Mouse (Mus musculus) B cell, adult (primary cell): ENCODE results near the gene Olfr279. TPM values are rescaled to one million over a fixed set of nuclear protein-coding genes. Genes with fewer than 3 reads are reported as not detected.

Experiments used
- total RNA-seq: library from RNA; stranded (reverse); gene quantifications from 4 replicates; pipeline ENCODE4 v1.2.4, GENCODE M21; 2023; ENCODE audit not compliant: inconsistent age

The Olfr279 gene
- not detected in 4 replicates for total RNA-seq

GRCm38 (mm10) chr15:98492102-98492501, at the start of gene Olfr279:
TSS of gene Olfr279 (plus strand) at chr15:98492402.

GRCm38 (mm10) chr15:98452288-98452687, 39.9 kb upstream of the Olfr279 start, which contains the start of gene Olfr281:
TSS of gene Olfr281 (plus strand) at chr15:98452588.

GRCm38 (mm10) chr15:98469596-98469995, 22.6 kb upstream of the Olfr279 start, which contains the start of gene OR5BS1P:
TSS of gene OR5BS1P (plus strand) at chr15:98469896.

GRCm38 (mm10) chr15:98482701-98483100, 9.5 kb upstream of the Olfr279 start, which contains the start of gene Lalba:
TSS of gene Lalba (minus strand) at chr15:98482721.

GRCm38 (mm10) chr15:98533881-98534627, 41.9 kb downstream of the Olfr279 start, which contains the start of gene Kansl2:
TSS of gene Kansl2 (minus strand) at chr15:98534264.

Other genes with a start within 250 kb of the Olfr279 start
- gene H1fnt, start 235.1 kb upstream of the Olfr279 start, total RNA-seq = not detected in 4 replicates
- gene Zfp641, start 196.2 kb upstream of the Olfr279 start, total RNA-seq = not detected in 4 replicates
- gene Olfr285, start 175.0 kb upstream of the Olfr279 start, total RNA-seq = not detected in 4 replicates
- gene Olfr284, start 151.4 kb upstream of the Olfr279 start, total RNA-seq = not detected in 4 replicates
- gene Olfr283, start 111.5 kb upstream of the Olfr279 start, total RNA-seq = not detected in 4 replicates
- gene Olfr282, start 61.2 kb upstream of the Olfr279 start, total RNA-seq = not detected in 4 replicates
- gene Olfr281, start 39.8 kb upstream of the Olfr279 start, total RNA-seq = not detected in 4 replicates
- not detected in 4 replicates for gene OR5BS1P, start 22.5 kb upstream of the Olfr279 start, total RNA-seq
- 0.93 TPM in 1 of 4 replicates, not detected in the others for gene Lalba, start 9.7 kb upstream of the Olfr279 start, total RNA-seq
- gene Kansl2, start 41.9 kb downstream of the Olfr279 start, total RNA-seq = 70.2 to 77.7 TPM (median 72.9 TPM) in 4 replicates
- 128 to 168 TPM (median 160 TPM) in 4 replicates for gene Ccnt1, start 78.5 kb downstream of the Olfr279 start, total RNA-seq
- not detected in 4 replicates for gene 4930415O20Rik, start 78.6 kb downstream of the Olfr279 start, total RNA-seq
- gene Adcy6, start 117.7 kb downstream of the Olfr279 start, total RNA-seq = 1.5 to 2.6 TPM (median 2.3 TPM) in 4 replicates
- gene Cacnb3, start 138.4 kb downstream of the Olfr279 start, total RNA-seq = not detected in 4 replicates
- 129 to 154 TPM (median 140 TPM) in 4 replicates for gene Ddx23, start 170.5 kb downstream of the Olfr279 start, total RNA-seq
- gene Rnd1, start 185.1 kb downstream of the Olfr279 start, total RNA-seq = 0.63 to 1.6 TPM in 2 of 4 replicates, not detected in the others
- not detected in 4 replicates for gene Ccdc65, start 215.8 kb downstream of the Olfr279 start, total RNA-seq
- 15.1 to 21.5 TPM (median 17.9 TPM) in 4 replicates for gene Fkbp11, start 235.8 kb downstream of the Olfr279 start, total RNA-seq